In genomic region chr7:97333113-97333898, GRCm38 (mm10) we compare ENCODE assay signal across 8 mouse cellular contexts. TPM values are rescaled to one million over a fixed set of nuclear protein-coding genes. Genes with fewer than 3 reads are reported as not detected.
DNase-seq lines count a peak whose midpoint lies in the region; ATAC-seq and TF ChIP-seq lines count a peak whose summit lies in the region.

No protein-coding gene starts in this region.

- no peak for TF ChIP-seq CTCF in hindbrain, postnatal 0 days (IDR thresholded peaks at IDR 0.05; ENCODE audit: low read depth)

- no peak for DNase-seq in kidney, adult 8-10 months
- no peak for DNase-seq in hindbrain, postnatal 0 days (ENCODE audit: low spot score)
- DNase-seq in naive thymus-derived CD4-positive, alpha-beta T cell, adult 2 months (ENCODE audit: low read depth): peak; percentile 10
- DNase-seq in left cerebral cortex, postnatal 4 days: no peak
- no peak for DNase-seq in kidney, postnatal 10 days
- DNase-seq in kidney, adult 9 months: no peak

- H3K9me3 ChIP-seq in kidney, embryonic 16.5 days (ENCODE audit: low read length): no peaks in the 10 kb centered on the region
- H3K9me3 ChIP-seq in hindbrain, postnatal 0 days (ENCODE audit: low read length): no peaks in the 10 kb centered on the region

- H3K9ac ChIP-seq in kidney, embryonic 16.5 days (replicated peaks; ENCODE audit: low read length): no peak overlapping the region
- peak overlapping the region; percentile 59; the same call in 1 of the 2 replicates for H3K9ac ChIP-seq in hindbrain, postnatal 0 days (replicated peaks; ENCODE audit: low read length)

- peak overlapping the region; percentile 69; the same call in 1 of the 2 replicates for H3K4me3 ChIP-seq in kidney, embryonic 16.5 days (ENCODE audit: low read length)
- peak overlapping the region; percentile 79 for H3K4me3 ChIP-seq in hindbrain, postnatal 0 days (ENCODE audit: low read length)

- no peak for ATAC-seq in kidney, embryonic 16.5 days (ENCODE audit: low FRiP score, low TSS enrichment)
- peak; percentile 6 for ATAC-seq in common myeloid progenitor, adult 5-6 weeks (replicated peaks; ENCODE audit: low read depth, poor library complexity, severe bottlenecking)
- no peak for ATAC-seq in hindbrain, postnatal 0 days

- H3K36me3 ChIP-seq in kidney, embryonic 16.5 days (ENCODE audit: insufficient read depth, low read length): no peaks in the 10 kb centered on the region
- no peaks in the 10 kb centered on the region for H3K36me3 ChIP-seq in hindbrain, postnatal 0 days (ENCODE audit: insufficient read depth, low read length)

- H3K27ac ChIP-seq in kidney, embryonic 16.5 days (ENCODE audit: low read length): no peak overlapping the region
- H3K27ac ChIP-seq in hindbrain, postnatal 0 days: peak overlapping the region; percentile 59; the same call in 1 of the 2 replicates

- H3K4me2 ChIP-seq in kidney, embryonic 16.5 days (replicated peaks; ENCODE audit: low read depth, low read length): peak overlapping the region; percentile 76
- H3K4me2 ChIP-seq in hindbrain, postnatal 0 days (ENCODE audit: low read depth, low read length): peak overlapping the region; percentile 68

- 84% methylated on average over 6 of the region's 6 CpGs for WGBS in kidney, embryonic 16.5 days
- 80% methylated on average over 6 of the region's 6 CpGs for WGBS in hindbrain, postnatal 0 days

- H3K4me1 ChIP-seq in kidney, embryonic 16.5 days (ENCODE audit: insufficient read depth, low read length): peaks cover 22% of the 10 kb centered on the region
- peaks cover 16% of the 10 kb centered on the region for H3K4me1 ChIP-seq in hindbrain, postnatal 0 days (ENCODE audit: insufficient read depth, low read length)

- H3K27me3 ChIP-seq in kidney, embryonic 16.5 days (ENCODE audit: insufficient read depth, low read length): no peaks in the 10 kb centered on the region
- H3K27me3 ChIP-seq in hindbrain, postnatal 0 days (ENCODE audit: insufficient read depth, low read length): no peaks in the 10 kb centered on the region

- intact Hi-C loops in left cerebral cortex, postnatal 4 days (cut with DNase I): no loop called here

RNA-seq across cellular contexts. Expression of gene Kctd21, which starts 1.2 kb away (rescaled TPM):
- 4.7 and 5.4 TPM in 2 replicates for polyA plus RNA-seq in kidney, embryonic 16.5 days (2015; fragmentation: Nextera tagmentation; extraction: Ambion mirVana)
- total RNA-seq in common myeloid progenitor, adult 5-6 weeks (2017): 0.09 and 0.78 TPM in 2 replicates
- total RNA-seq in hindbrain, postnatal 0 days (2014; rRNA removed): 5.2 and 8.4 TPM in 2 replicates
- polyA plus RNA-seq in hindbrain, postnatal 0 days (2015; fragmentation: Nextera tagmentation; extraction: Ambion mirVana): 3.2 and 3.4 TPM in 2 replicates
- total RNA-seq in left cerebral cortex, postnatal 4 days (2021): 1 to 10 TPM; 5.0 to 5.8 TPM

RNA-seq across cellular contexts. Expression of gene Usp35, which starts 1.5 kb away (rescaled TPM):
- 1.3 and 1.7 TPM in 2 replicates for polyA plus RNA-seq in kidney, embryonic 16.5 days (2015; fragmentation: Nextera tagmentation; extraction: Ambion mirVana)
- not detected in 2 replicates for total RNA-seq in common myeloid progenitor, adult 5-6 weeks (2017)
- total RNA-seq in hindbrain, postnatal 0 days (2014; rRNA removed): 14.2 and 14.4 TPM in 2 replicates
- polyA plus RNA-seq in hindbrain, postnatal 0 days (2015; fragmentation: Nextera tagmentation; extraction: Ambion mirVana): 2.4 and 3.6 TPM in 2 replicates
- total RNA-seq in left cerebral cortex, postnatal 4 days (2021): 10 to 100 TPM; 12.9 to 13.8 TPM

RNA-seq across cellular contexts. Expression of gene Alg8, which starts 38.1 kb away (rescaled TPM):
- 43.6 and 49.3 TPM in 2 replicates for polyA plus RNA-seq in kidney, embryonic 16.5 days (2015; fragmentation: Nextera tagmentation; extraction: Ambion mirVana)
- 36.6 and 45.1 TPM in 2 replicates for total RNA-seq in common myeloid progenitor, adult 5-6 weeks (2017)
- total RNA-seq in hindbrain, postnatal 0 days (2014; rRNA removed): 5.2 and 6.0 TPM in 2 replicates
- polyA plus RNA-seq in hindbrain, postnatal 0 days (2015; fragmentation: Nextera tagmentation; extraction: Ambion mirVana): 11.4 and 11.8 TPM in 2 replicates
- 10 to 100 TPM in 1 of 2 experiments, 1 to 10 TPM in 1; 9.4 to 12.4 TPM for total RNA-seq in left cerebral cortex, postnatal 4 days (2021)

Comparison
In these comparisons a context has a peak if more than half of its experiments do, and no peak if none do; other contexts are left out.
1. RNA of gene Usp35, which starts 1.5 kb away (total RNA-seq): 14.2 to 14.4 TPM in hindbrain, postnatal 0 days and 12.9 to 13.8 TPM in left cerebral cortex, postnatal 4 days; not detected in common myeloid progenitor, adult 5-6 weeks; every median in the first group is over 10 times any median in the second.